Mouse (Mus musculus): ENCODE data around the gene Suv39h1. TPM values are rescaled to one million over a fixed set of nuclear protein-coding genes. Genes with fewer than 3 reads are reported as not detected.
"Not testable (repeated sequence)": the region's sequence is repeated elsewhere in the genome, so short reads cannot be mapped to it uniquely, and the experiment has no call there.

Gene Suv39h1
- polyA plus RNA-seq, 1 experiment from 2014 or later = 95.7 TPM

DNA sequence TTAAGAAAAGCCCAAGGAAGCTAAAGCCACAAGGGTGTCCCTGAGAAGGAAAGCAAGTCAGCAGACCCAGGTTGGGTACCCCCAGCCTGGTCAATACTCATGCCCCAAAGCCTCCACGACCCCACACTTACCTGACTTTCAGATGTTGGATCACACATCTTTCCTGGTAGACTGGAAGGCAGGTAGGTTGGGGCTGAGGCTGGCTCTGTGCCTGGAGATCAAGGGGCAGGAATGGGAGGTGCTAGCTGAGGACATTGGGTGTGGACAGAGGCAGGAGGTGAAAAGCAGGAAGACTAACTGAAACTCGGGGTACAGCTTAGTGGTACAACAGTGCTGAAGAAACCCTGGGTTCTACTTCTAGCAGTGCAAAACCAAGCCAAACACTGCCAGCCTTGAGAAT is 56.3 kb downstream of the Suv39h1 start, which contains the start of gene Glod5:
Gene Glod5 (minus strand): TSS at position 207 of the 400 bp plus-strand sequence.
- Histone ChIP-seq H3K4me1 (ENCODE audit: control insufficient read depth, insufficient read depth, low read length) (no peaks in the 10 kb centered on the region), H3K4me2 (ENCODE audit: low read depth, severe bottlenecking) (no peak within 1 kb of the TSS), H3K36me3 (ENCODE audit: control insufficient read depth, insufficient read depth, low read length) (no peaks in the 10 kb centered on the region), H3K4me3 (ENCODE audit: low read depth, low read length) (no peak within 1 kb of the TSS), H3K27ac (replicated peaks; ENCODE audit: low read depth, low read length) (no peak within 1 kb of the TSS), H3K9me3 (ENCODE audit: control insufficient read depth, low read length) (no peaks in the 10 kb centered on the region), H3K9ac (ENCODE audit: low read length) (no peak within 1 kb of the TSS), H3K27me3 (ENCODE audit: control insufficient read depth, insufficient read depth, low read length) (no peaks in the 10 kb centered on the region)
- DNase-seq (ENCODE audit: low spot score) (no peak), ATAC-seq (ENCODE audit: insufficient number of reproducible peaks, low FRiP score, low TSS enrichment, low read depth) (no peak)
- WGBS = 71% methylated on average over 2 of the region's 2 CpGs

- H3K27ac ChIP-seq (replicated peaks; ENCODE audit: low read depth, low read length) = no peak overlapping the region
- no peak overlapping the region for H3K4me2 ChIP-seq (ENCODE audit: low read depth, severe bottlenecking)
- DNase-seq (ENCODE audit: low spot score) (peak; percentile 42), ATAC-seq (ENCODE audit: insufficient number of reproducible peaks, low FRiP score, low TSS enrichment, low read depth) (no peak)
- H3K4me1 ChIP-seq (ENCODE audit: control insufficient read depth, insufficient read depth, low read length) = no peaks in the 10 kb centered on the region
- H3K9me3 ChIP-seq (ENCODE audit: control insufficient read depth, low read length) = no peaks in the 10 kb centered on the region
- H3K9ac ChIP-seq (ENCODE audit: low read length) = no peak overlapping the region
- no peaks in the 10 kb centered on the region for H3K36me3 ChIP-seq (ENCODE audit: control insufficient read depth, insufficient read depth, low read length)
- no peak overlapping the region for H3K4me3 ChIP-seq (ENCODE audit: low read depth, low read length)
- H3K27me3 ChIP-seq (ENCODE audit: control insufficient read depth, insufficient read depth, low read length) = no peaks in the 10 kb centered on the region
- 12% methylated on average over 5 of the region's 5 CpGs for WGBS
Observed at GRCm38 (mm10) chrX:8017142-8017541, 57.4 kb downstream of the Suv39h1 start.

GRCm38 (mm10) chrX:8015675-8016074 is 58.9 kb downstream of the Suv39h1 start:
- H3K9ac ChIP-seq (ENCODE audit: low read length); H3K9me3 ChIP-seq (ENCODE audit: control insufficient read depth, low read length): not testable (repeated sequence)
- WGBS = 15% methylated on average over 7 of the region's 7 CpGs

GRCm38 (mm10) chrX:8013569-8014314 is 60.8 kb downstream of the Suv39h1 start:
- WGBS = 48% methylated on average over 8 of the region's 8 CpGs
- no peak overlapping the region for H3K4me3 ChIP-seq (ENCODE audit: low read depth, low read length)
- H3K27ac ChIP-seq (replicated peaks; ENCODE audit: low read depth, low read length) = no peak overlapping the region
- no peaks in the 10 kb centered on the region for H3K4me1 ChIP-seq (ENCODE audit: control insufficient read depth, insufficient read depth, low read length)
- H3K9ac ChIP-seq (ENCODE audit: low read length) = no peak overlapping the region
- H3K27me3 ChIP-seq (ENCODE audit: control insufficient read depth, insufficient read depth, low read length) = no peaks in the 10 kb centered on the region
- no peak overlapping the region for H3K4me2 ChIP-seq (ENCODE audit: low read depth, severe bottlenecking)
- H3K9me3 ChIP-seq (ENCODE audit: control insufficient read depth, low read length) = no peaks in the 10 kb centered on the region
- no peaks in the 10 kb centered on the region for H3K36me3 ChIP-seq (ENCODE audit: control insufficient read depth, insufficient read depth, low read length)
- ATAC-seq (ENCODE audit: insufficient number of reproducible peaks, low FRiP score, low TSS enrichment, low read depth) = no peak
- no peak for DNase-seq (ENCODE audit: low spot score)

More at GRCm38 (mm10) chrX:8015675-8016074, 58.9 kb downstream of the Suv39h1 start:
- H3K4me1 ChIP-seq (ENCODE audit: control insufficient read depth, insufficient read depth, low read length); ATAC-seq (ENCODE audit: insufficient number of reproducible peaks, low FRiP score, low TSS enrichment, low read depth); H3K4me2 ChIP-seq (ENCODE audit: low read depth, severe bottlenecking); H3K36me3 ChIP-seq (ENCODE audit: control insufficient read depth, insufficient read depth, low read length); H3K4me3 ChIP-seq (ENCODE audit: low read depth, low read length); DNase-seq (ENCODE audit: low spot score); H3K27me3 ChIP-seq (ENCODE audit: control insufficient read depth, insufficient read depth, low read length); H3K27ac ChIP-seq (replicated peaks; ENCODE audit: low read depth, low read length): not testable (repeated sequence)

DNA sequence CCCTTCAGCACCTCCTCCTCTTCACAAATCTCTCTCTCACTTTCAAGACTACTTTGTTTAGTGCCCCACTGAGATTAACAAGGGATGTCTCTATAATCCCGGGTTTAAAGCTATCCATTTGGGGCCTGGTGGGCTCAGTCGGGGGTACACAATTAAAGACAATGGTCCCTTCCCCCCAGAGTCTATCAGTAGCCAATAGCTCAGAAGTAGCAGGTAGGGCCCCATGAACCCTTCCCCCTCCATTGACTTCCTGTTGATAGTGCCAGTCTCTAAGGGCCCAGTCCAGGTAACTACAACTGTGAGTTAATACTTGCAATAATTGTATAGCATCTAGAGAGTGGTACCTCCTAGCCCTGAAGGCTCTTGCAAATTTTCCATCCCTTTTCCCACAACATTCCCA is 61.4 kb downstream of the Suv39h1 start:
- Histone ChIP-seq H3K4me1 (ENCODE audit: control insufficient read depth, insufficient read depth, low read length) (no peaks in the 10 kb centered on the region), H3K9ac (ENCODE audit: low read length) (no peak overlapping the region), H3K4me2 (ENCODE audit: low read depth, severe bottlenecking) (no peak overlapping the region), H3K27me3 (ENCODE audit: control insufficient read depth, insufficient read depth, low read length) (no peaks in the 10 kb centered on the region), H3K4me3 (ENCODE audit: low read depth, low read length) (no peak overlapping the region), H3K27ac (replicated peaks; ENCODE audit: low read depth, low read length) (no peak overlapping the region), H3K36me3 (ENCODE audit: control insufficient read depth, insufficient read depth, low read length) (no peaks in the 10 kb centered on the region), H3K9me3 (ENCODE audit: control insufficient read depth, low read length) (no peaks in the 10 kb centered on the region)
- DNase-seq (ENCODE audit: low spot score) (no peak), ATAC-seq (ENCODE audit: insufficient number of reproducible peaks, low FRiP score, low TSS enrichment, low read depth) (no peak)
- WGBS = 13% methylated on average over 2 of the region's 2 CpGs

Other genes starting within 250 kb of the Suv39h1 start
- 34.5 and 34.7 TPM in 2 replicates for gene Otud5, start 233.4 kb downstream of the Suv39h1 start, polyA plus RNA-seq (2014; fragmentation: Nextera tagmentation; extraction: Ambion mirVana)
- 5.2 and 5.4 TPM in 2 replicates for gene Pim2, start 196.5 kb downstream of the Suv39h1 start, polyA plus RNA-seq (2014; fragmentation: Nextera tagmentation; extraction: Ambion mirVana)
- gene Slc35a2, start 190.7 kb downstream of the Suv39h1 start, polyA plus RNA-seq (2014; fragmentation: Nextera tagmentation; extraction: Ambion mirVana) = 9.4 and 11.4 TPM in 2 replicates
- 137 and 151 TPM in 2 replicates for gene Pqbp1, start 175.5 kb downstream of the Suv39h1 start, polyA plus RNA-seq (2014; fragmentation: Nextera tagmentation; extraction: Ambion mirVana)
- gene Timm17b, start 175.4 kb downstream of the Suv39h1 start, polyA plus RNA-seq (2014; fragmentation: Nextera tagmentation; extraction: Ambion mirVana) = 185 and 195 TPM in 2 replicates
- gene Gm10491, start 166.9 kb downstream of the Suv39h1 start, polyA plus RNA-seq (2014; fragmentation: Nextera tagmentation; extraction: Ambion mirVana) = not detected in 2 replicates
- not detected in 2 replicates for gene Gm10490, start 165.2 kb downstream of the Suv39h1 start, polyA plus RNA-seq (2014; fragmentation: Nextera tagmentation; extraction: Ambion mirVana)
- gene Pcsk1n, start 154.9 kb downstream of the Suv39h1 start, polyA plus RNA-seq (2014; fragmentation: Nextera tagmentation; extraction: Ambion mirVana) = 0.20 and 0.25 TPM in 2 replicates
- gene Eras, start 146.2 kb downstream of the Suv39h1 start, polyA plus RNA-seq (2014; fragmentation: Nextera tagmentation; extraction: Ambion mirVana) = not detected in 2 replicates
- 42.7 and 43.6 TPM in 2 replicates for gene Hdac6, start 126.9 kb downstream of the Suv39h1 start, polyA plus RNA-seq (2014; fragmentation: Nextera tagmentation; extraction: Ambion mirVana)
- 2.7 and 3.4 TPM in 2 replicates for gene Gata1, start 96.7 kb downstream of the Suv39h1 start, polyA plus RNA-seq (2014; fragmentation: Nextera tagmentation; extraction: Ambion mirVana)
- gene Glod5, start 56.3 kb downstream of the Suv39h1 start, polyA plus RNA-seq (2014; fragmentation: Nextera tagmentation; extraction: Ambion mirVana) = not detected in 2 replicates
- 0.27 and 0.44 TPM in 2 replicates for gene Was, start 15.7 kb upstream of the Suv39h1 start, polyA plus RNA-seq (2014; fragmentation: Nextera tagmentation; extraction: Ambion mirVana)
- 12.4 and 15.6 TPM in 2 replicates for gene Wdr13, start 58.1 kb upstream of the Suv39h1 start, polyA plus RNA-seq (2014; fragmentation: Nextera tagmentation; extraction: Ambion mirVana)
- gene Rbm3, start 71.1 kb upstream of the Suv39h1 start, polyA plus RNA-seq (2014; fragmentation: Nextera tagmentation; extraction: Ambion mirVana) = 538 and 539 TPM in 2 replicates
- gene Tbc1d25, start 101.4 kb upstream of the Suv39h1 start, polyA plus RNA-seq (2014; fragmentation: Nextera tagmentation; extraction: Ambion mirVana) = 15.4 and 15.5 TPM in 2 replicates
- gene Ebp, start 118.8 kb upstream of the Suv39h1 start, polyA plus RNA-seq (2014; fragmentation: Nextera tagmentation; extraction: Ambion mirVana) = 24.1 and 25.5 TPM in 2 replicates
- 11.1 and 11.8 TPM in 2 replicates for gene Porcn, start 131.8 kb upstream of the Suv39h1 start, polyA plus RNA-seq (2014; fragmentation: Nextera tagmentation; extraction: Ambion mirVana)
- 51.2 and 53.6 TPM in 2 replicates for gene Ftsj1, start 177.6 kb upstream of the Suv39h1 start, polyA plus RNA-seq (2014; fragmentation: Nextera tagmentation; extraction: Ambion mirVana)
- gene Slc38a5, start 196.4 kb upstream of the Suv39h1 start, polyA plus RNA-seq (2014; fragmentation: Nextera tagmentation; extraction: Ambion mirVana) = 3.3 and 4.2 TPM in 2 replicates

Data from limb, embryonic 11.5 days (tissue).